32 mouse cellular contexts compared by ENCODE assay signal in the genomic region with DNA sequence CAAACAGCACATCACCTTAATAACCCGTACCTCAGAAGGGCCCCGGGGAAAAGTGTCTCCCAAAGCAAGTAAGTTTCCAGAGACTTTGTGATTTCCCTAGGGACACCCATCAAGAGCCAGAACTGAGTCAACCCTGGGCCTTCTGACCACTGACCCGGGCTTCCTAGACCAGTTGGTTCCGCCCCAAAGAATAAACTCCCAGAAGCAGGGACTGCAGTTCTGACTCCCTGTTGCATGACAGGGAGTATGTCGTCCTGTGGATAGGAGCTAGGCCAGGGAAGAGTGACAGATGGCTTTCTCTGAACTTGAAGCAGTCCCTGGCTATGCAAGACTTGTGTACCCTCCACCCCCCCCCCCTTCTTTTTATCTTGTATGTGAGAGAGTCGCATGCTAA. TPM values are rescaled to one million over a fixed set of nuclear protein-coding genes. Genes with fewer than 3 reads are reported as not detected.
DNase-seq lines count a peak whose midpoint lies in the region; ATAC-seq and TF ChIP-seq lines count a peak whose summit lies in the region.
"Had no signal": no experiment of that assay in that cellular context is flagged by ENCODE, and none has a peak within 500 bp of the region (broad histone marks: within the 10 kb centered on the region; RNA-seq: fewer than 3 reads in every experiment).

No protein-coding gene starts in this region.

- H3K27ac ChIP-seq in heart, embryonic 13.5 days (replicated peaks): 0 out of 2 replicates have a peak overlapping the region, but pooled peaks have one; percentile 53
- no peak overlapping the region for H3K27ac ChIP-seq in kidney, embryonic 16.5 days (ENCODE audit: low read length)
- H3K27ac ChIP-seq in testis, adult 2 months (ENCODE audit: control insufficient read depth, insufficient read depth, low read depth, low read length): no peak overlapping the region
- H3K27ac ChIP-seq: embryonic facial prominence, embryonic 13.5 days; forebrain, embryonic 15.5 days; liver, embryonic 15.5 days; neural tube, embryonic 15.5 days; stomach, embryonic 15.5 days had no signal

- no peak overlapping the region; the same call in 1 of the 2 replicates for H3K4me2 ChIP-seq in heart, embryonic 13.5 days
- H3K4me2 ChIP-seq in kidney, embryonic 16.5 days (replicated peaks; ENCODE audit: low read depth, low read length): no peak overlapping the region
- H3K4me2 ChIP-seq: embryonic facial prominence, embryonic 13.5 days had no signal

- WGBS in heart, embryonic 13.5 days: 79% methylated on average over 6 of the region's 6 CpGs
- 69% methylated on average over 6 of the region's 6 CpGs for WGBS in kidney, embryonic 16.5 days

- H3K9me3 ChIP-seq in heart, embryonic 13.5 days: no peaks in the 10 kb centered on the region
- H3K9me3 ChIP-seq in kidney, embryonic 16.5 days (ENCODE audit: low read length): no peaks in the 10 kb centered on the region
- H3K9me3 ChIP-seq: embryonic facial prominence, embryonic 13.5 days; forebrain, embryonic 10.5 days; forebrain, embryonic 15.5 days; liver, embryonic 15.5 days; megakaryocyte, embryonic 14.5 days; neural tube, embryonic 15.5 days; stomach, embryonic 15.5 days had no signal

- DNase-seq in heart, adult 18-20 months: no peak
- no peak for DNase-seq in kidney, adult 8-10 months
- DNase-seq in testis, postnatal 14 days (ENCODE audit: low spot score): no peak
- DNase-seq in gastrocnemius, adult 18-20 months (ENCODE audit: low spot score): no peak
- DNase-seq: adrenal gland, adult 2 months; adrenal gland, postnatal 36 days; cerebellum, adult 18-20 months; cerebellum, postnatal 10 days; gastrocnemius, adult 2 months; gastrocnemius, postnatal 36 days; heart, postnatal 14 days; liver; lung, postnatal 36 days; midbrain, embryonic 14.5 days; right cerebral cortex, postnatal 25 days; thymus, adult 18-20 months; thymus, postnatal 25 days had no signal

- H3K27me3 ChIP-seq in heart, embryonic 13.5 days (replicated peaks): no peaks in the 10 kb centered on the region
- no peaks in the 10 kb centered on the region for H3K27me3 ChIP-seq in kidney, embryonic 16.5 days (ENCODE audit: insufficient read depth, low read length)
- no peaks in the 10 kb centered on the region for H3K27me3 ChIP-seq in testis, adult 2 months (ENCODE audit: control insufficient read depth, insufficient read depth, low read length)
- H3K27me3 ChIP-seq: embryonic facial prominence, embryonic 13.5 days; forebrain, embryonic 15.5 days; liver, embryonic 15.5 days; neural tube, embryonic 15.5 days; stomach, embryonic 15.5 days had no signal

- H3K36me3 ChIP-seq in heart, embryonic 13.5 days: no peaks in the 10 kb centered on the region
- no peaks in the 10 kb centered on the region for H3K36me3 ChIP-seq in kidney, embryonic 16.5 days (ENCODE audit: insufficient read depth, low read length)
- H3K36me3 ChIP-seq in testis, adult 2 months (ENCODE audit: control insufficient read depth, insufficient read depth, low read length): no peaks in the 10 kb centered on the region
- H3K36me3 ChIP-seq: embryonic facial prominence, embryonic 13.5 days; forebrain, embryonic 10.5 days; forebrain, embryonic 15.5 days; liver, embryonic 15.5 days; neural tube, embryonic 15.5 days; stomach, embryonic 15.5 days had no signal

- TF ChIP-seq CTCF in testis, adult 2 months (IDR thresholded peaks at IDR 0.05; ENCODE audit: control insufficient read depth, insufficient read depth, insufficient replicate concordance, low read depth, low read length): no peak

- ATAC-seq in heart, embryonic 13.5 days (ENCODE audit: extremely low read depth, insufficient number of reproducible peaks, low FRiP score, low TSS enrichment): no peak
- ATAC-seq in kidney, embryonic 16.5 days (ENCODE audit: low FRiP score, low TSS enrichment): peak; percentile 59; the same call in 1 of the 2 replicates

- TF ChIP-seq POLR2A in testis, adult 2 months (IDR thresholded peaks at IDR 0.05; ENCODE audit: control insufficient read depth, low read depth, low read length): no peak

- H3K4me1 ChIP-seq in heart, embryonic 13.5 days: peaks cover 19% of the 10 kb centered on the region
- H3K4me1 ChIP-seq in kidney, embryonic 16.5 days (ENCODE audit: insufficient read depth, low read length): peaks cover 11% of the 10 kb centered on the region
- H3K4me1 ChIP-seq in testis, adult 2 months (ENCODE audit: control insufficient read depth, insufficient read depth, low read length): peaks cover 10% of the 10 kb centered on the region
- H3K4me1 ChIP-seq: megakaryocyte, embryonic 14.5 days; stomach, embryonic 15.5 days had no signal

- 0 out of 2 replicates have a peak overlapping the region, but pooled peaks have one; percentile 24 for H3K9ac ChIP-seq in heart, embryonic 13.5 days
- H3K9ac ChIP-seq in kidney, embryonic 16.5 days (replicated peaks; ENCODE audit: low read length): no peak overlapping the region
- H3K9ac ChIP-seq: embryonic facial prominence, embryonic 13.5 days; forebrain, embryonic 15.5 days; liver, embryonic 15.5 days; neural tube, embryonic 15.5 days; stomach, embryonic 15.5 days had no signal

- no peak overlapping the region for H3K4me3 ChIP-seq in heart, embryonic 13.5 days
- no peak overlapping the region for H3K4me3 ChIP-seq in kidney, embryonic 16.5 days (ENCODE audit: low read length)
- peak overlapping the region; percentile 74 for H3K4me3 ChIP-seq in testis, adult 2 months (ENCODE audit: control insufficient read depth, low read depth, low read length)
- H3K4me3 ChIP-seq: embryonic facial prominence, embryonic 13.5 days; forebrain, embryonic 10.5 days; forebrain, embryonic 15.5 days; liver, embryonic 15.5 days; megakaryocyte, embryonic 14.5 days; neural tube, embryonic 15.5 days; stomach, embryonic 15.5 days had no signal

RNA-seq across cellular contexts. Expression of a gene that starts 21.7 kb away (rescaled TPM):
- polyA plus RNA-seq in heart, embryonic 13.5 days (2015; fragmentation: Nextera tagmentation; extraction: Ambion mirVana): 12.1 and 13.0 TPM in 2 replicates
- total RNA-seq in heart, adult 18-20 months (2021): 10 to 100 TPM; 20.0 to 20.8 TPM
- polyA plus RNA-seq in kidney, embryonic 16.5 days (2015; fragmentation: Nextera tagmentation; extraction: Ambion mirVana): 23.5 and 26.2 TPM in 2 replicates
- polyA plus RNA-seq in testis, adult 2 months (2012; rRNA removed): 19.5 and 27.5 TPM in 2 replicates
- total RNA-seq in gastrocnemius, adult 18-20 months (2021): 1 to 10 TPM; 2.5 to 2.8 TPM

RNA-seq across cellular contexts. Expression of a gene that starts 58.1 kb away (rescaled TPM):
- 297 and 314 TPM in 2 replicates for polyA plus RNA-seq in heart, embryonic 13.5 days (2015; fragmentation: Nextera tagmentation; extraction: Ambion mirVana)
- total RNA-seq in heart, adult 18-20 months (2021): 10 to 100 TPM; 43.0 to 47.0 TPM
- 618 and 645 TPM in 2 replicates for polyA plus RNA-seq in kidney, embryonic 16.5 days (2015; fragmentation: Nextera tagmentation; extraction: Ambion mirVana)
- 63.1 and 79.8 TPM in 2 replicates for polyA plus RNA-seq in testis, adult 2 months (2012; rRNA removed)
- 10 to 100 TPM; 26.3 to 31.9 TPM for total RNA-seq in gastrocnemius, adult 18-20 months (2021)

RNA-seq across cellular contexts. Expression of a gene that starts 58.3 kb away (rescaled TPM):
- polyA plus RNA-seq in heart, embryonic 13.5 days (2015; fragmentation: Nextera tagmentation; extraction: Ambion mirVana): 0.05 and 0.08 TPM in 2 replicates
- under 1 TPM in 1 of 2 experiments, not detected in 1; 0.10 TPM for total RNA-seq in heart, adult 18-20 months (2021)
- polyA plus RNA-seq in kidney, embryonic 16.5 days (2015; fragmentation: Nextera tagmentation; extraction: Ambion mirVana): not detected in 2 replicates
- polyA plus RNA-seq in testis, adult 2 months (2012; rRNA removed): 137 and 174 TPM in 2 replicates
- not detected for total RNA-seq in gastrocnemius, adult 18-20 months (2021)
- total RNA-seq: adrenal gland, postnatal 36 days; common myeloid progenitor, adult 5-6 weeks; gastrocnemius, adult 2 months; gastrocnemius, postnatal 36 days; monocyte, adult 5-6 weeks had no signal
- polyA plus RNA-seq: adrenal gland, adult 2 months; embryonic facial prominence, embryonic 13.5 days; forebrain, embryonic 15.5 days; hindbrain, embryonic 11.5 days; intestine, embryonic 16.5 days; large intestine, adult 2 months; liver, embryonic 15.5 days had no signal

Comparison
In these comparisons a context has a peak if more than half of its experiments do, and no peak if none do; other contexts are left out.
1. RNA of a gene that starts 58.3 kb away (polyA plus RNA-seq): 137 to 174 TPM in testis, adult 2 months; 0.05 to 0.08 TPM in heart, embryonic 13.5 days and not detected in kidney, embryonic 16.5 days; every median in the first group is over 100 times any median in the second.